Mouse (Mus musculus) gastrocnemius, adult 8-10 months (tissue): Measurements from ENCODE around the gene Tmem125. TPM values are rescaled to one million over a fixed set of nuclear protein-coding genes. Genes with fewer than 3 reads are reported as not detected.
"Not testable (repeated sequence)": the region's sequence is repeated elsewhere in the genome, so short reads cannot be mapped to it uniquely, and the experiment has no call there.

Experiments
- DNase-seq, 2 experiments: peaks; one replicate each; pipeline ENCODE4 v3.0.0; 2022; ENCODE audit warnings: low spot score in 2 of 2
- total RNA-seq, 4 experiments: library from RNA; stranded (reverse); gene quantifications; 2 replicates each; pipeline ENCODE4 v1.2.4; 2022

The Tmem125 gene
- total RNA-seq, 4 experiments from 2014 or later: not detected

DNA sequence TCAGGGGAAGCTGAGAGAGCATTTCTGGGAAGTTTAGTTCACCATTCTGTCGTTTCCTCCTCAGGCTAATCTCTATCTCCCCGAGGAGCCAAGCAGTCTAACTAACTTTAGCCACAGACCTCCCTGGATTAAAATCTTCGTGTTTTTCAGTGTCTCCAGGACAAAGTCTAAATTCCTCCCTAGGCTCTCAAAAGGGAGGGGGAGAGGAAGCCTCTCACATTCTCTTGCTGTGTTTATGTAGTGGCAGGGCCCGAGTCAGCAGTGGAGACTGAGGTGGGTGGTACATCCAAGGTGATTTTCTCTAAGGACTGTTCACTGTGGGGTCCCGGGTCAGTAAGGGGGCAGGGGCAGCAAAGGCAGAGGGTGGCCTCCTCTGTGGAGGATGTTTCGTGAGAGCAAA lies 6.0 kb downstream of the Tmem125 start:
- no peak for DNase-seq

DNA sequence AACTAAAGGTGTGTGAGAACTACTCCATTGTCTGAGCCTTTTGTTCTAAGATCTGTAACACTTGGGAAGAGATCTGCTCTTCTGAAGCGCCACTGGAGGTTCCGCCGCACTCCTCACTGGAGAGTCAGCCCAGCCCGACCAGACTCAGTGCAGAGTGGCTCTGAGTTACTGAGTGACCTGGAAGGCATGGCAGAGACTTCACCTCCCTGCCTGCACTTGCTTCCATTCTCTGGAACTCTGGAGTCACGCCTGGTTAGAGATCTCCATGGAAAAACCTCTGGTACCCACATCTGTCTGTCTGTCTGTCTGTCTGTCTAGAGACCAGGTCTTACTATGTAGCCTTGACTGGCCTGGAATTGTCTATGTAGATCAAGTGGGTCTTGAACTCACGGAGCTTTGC lies 8.2 kb downstream of the Tmem125 start:
- DNase-seq: no peak

DNA sequence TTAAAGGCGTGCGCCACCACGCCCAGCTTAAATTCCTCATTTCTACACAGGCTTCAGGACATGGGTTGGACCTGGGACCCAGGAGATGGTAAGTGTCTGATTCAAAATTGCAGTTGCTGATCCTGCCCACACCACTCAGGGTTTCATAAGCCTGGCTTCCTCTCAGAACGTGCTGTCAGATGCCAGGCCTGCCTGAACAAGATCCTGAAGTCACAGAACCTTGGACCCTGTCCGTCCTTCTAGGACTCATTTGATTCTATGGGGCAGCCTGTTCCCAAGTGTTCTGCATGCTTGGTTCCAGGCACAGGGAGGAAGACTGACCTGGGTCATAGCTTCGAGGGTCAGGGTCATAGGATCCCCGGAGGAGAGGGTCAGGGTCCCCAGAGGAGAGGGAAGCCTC lies 10.2 kb downstream of the Tmem125 start:
- no peak for DNase-seq

DNA sequence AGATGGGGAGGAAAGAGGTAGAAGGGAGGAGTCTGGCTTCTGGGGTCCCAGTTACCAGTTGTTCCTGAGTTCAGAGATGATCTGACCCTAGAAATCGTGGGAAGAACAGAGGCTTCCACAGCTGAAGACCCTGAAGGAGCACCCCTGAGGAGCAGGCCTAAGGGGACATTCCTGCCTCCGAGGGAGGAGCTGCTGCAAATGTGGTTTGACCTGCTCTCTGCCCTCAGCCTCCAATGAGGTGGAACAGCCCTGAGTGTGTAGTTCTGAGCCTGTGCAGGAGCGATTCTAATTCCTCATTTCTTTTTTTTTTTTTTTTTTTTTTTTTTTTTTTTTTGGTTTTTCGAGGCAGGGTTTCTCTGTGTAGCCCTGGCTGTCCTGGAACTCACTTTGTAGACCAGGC lies 10.7 kb downstream of the Tmem125 start:
- DNase-seq: no peak

DNA sequence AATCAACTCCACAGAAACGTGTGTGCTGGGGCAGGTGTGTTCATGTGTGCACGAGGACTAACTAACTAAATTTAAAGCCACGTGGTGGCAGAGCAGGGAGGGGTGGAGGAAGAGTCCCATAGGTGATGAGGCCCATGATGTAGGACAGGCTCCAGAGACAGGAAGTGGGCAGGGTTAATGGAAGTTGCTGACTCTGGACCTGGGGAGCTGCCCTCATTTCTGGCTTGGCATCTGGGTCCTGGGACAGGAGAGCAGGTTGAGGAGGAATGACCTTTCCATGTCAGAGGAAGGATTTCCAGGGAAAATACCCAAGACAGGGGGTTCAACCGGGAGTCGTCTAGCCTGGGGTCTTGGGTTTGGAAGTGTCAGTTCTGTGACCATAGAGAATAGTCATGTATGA lies 11.2 kb downstream of the Tmem125 start:
- no peak for DNase-seq

DNA sequence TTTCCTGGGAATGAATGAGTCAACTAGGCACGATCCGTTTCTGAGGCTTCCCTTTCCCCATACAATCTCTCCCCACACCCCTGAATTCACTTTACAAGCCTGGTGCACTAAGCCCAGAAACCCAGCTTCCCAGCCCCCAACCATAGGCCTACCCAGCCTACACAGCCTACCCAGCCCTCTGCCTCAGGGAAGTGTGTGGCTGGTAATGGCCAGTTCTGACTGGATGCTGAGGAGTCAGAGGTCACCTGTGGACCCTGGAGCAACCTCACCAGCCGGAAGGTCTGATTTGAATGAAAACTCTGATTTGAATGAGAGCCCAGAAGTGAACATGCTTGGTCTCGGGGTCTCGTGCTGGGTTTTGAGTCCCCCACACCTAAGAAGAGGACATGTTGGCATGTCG lies 16.1 kb downstream of the Tmem125 start:
- DNase-seq: no peak

DNA sequence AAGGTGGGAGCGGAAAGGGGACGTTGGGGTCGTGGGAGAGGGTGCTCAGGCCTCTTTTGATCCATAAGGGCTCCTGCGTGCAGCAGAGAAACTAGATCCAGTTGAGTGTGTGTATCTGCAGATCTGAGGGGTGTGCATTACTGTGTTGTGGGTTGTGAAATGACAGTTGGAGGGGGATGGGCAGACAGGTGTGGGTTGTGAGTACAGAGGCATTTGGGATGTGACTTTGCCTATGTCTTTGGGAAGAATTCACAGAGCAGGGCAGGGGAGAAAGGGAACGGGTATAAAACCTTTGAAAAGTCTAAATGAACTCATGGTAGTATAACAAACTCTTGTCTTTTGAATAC lies 16.5 kb downstream of the Tmem125 start:
- DNase-seq: no peak

DNA sequence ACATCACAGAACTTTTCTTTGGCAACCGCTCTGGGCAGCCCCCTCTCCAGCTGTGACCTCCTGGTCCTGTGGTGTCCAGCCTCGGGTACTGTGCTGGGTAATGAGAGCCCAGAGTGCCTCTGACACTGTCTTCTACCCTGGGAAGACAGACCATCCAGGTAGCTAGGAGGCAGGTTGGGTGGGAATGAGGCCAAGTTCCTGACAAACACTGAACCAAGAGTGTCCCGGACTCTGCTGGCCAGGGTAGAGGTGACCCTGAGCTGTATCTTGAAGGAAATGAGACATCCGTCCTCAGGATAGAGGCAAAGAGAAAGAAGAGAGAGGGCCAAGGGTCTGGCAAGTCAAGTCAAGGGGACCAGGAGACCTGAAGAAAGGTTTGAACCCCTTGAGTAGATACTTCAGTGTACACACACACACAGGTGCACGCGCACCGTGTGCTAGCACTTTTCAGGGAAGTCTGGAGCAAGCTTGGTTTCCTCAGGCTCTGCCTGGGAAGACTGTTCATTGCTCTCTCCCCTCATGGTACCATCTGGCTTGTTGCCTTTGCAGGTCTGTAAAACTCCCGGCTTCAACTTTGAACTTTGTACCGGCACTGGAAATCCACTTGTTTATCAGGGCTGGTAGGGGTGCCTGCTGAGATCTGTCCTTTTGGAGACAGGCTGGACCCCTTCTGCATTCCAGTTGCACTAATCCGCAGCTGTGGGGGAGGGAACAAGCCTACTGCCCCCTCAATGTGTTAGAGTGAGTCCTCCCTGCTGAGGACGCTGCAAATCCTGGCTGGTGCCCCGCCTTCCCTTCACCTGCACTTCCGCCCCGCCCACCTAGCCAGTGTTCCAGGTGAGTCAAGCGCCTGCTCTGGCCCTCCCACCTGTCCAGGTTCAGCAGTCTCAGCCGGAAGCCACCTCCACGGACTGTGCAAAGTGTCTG lies 17.2 kb downstream of the Tmem125 start, which contains the start of gene 2610528J11Rik:
TSS of gene 2610528J11Rik (plus strand) at position 592 of the 927 bp plus-strand sequence.
- no peak for DNase-seq

DNA sequence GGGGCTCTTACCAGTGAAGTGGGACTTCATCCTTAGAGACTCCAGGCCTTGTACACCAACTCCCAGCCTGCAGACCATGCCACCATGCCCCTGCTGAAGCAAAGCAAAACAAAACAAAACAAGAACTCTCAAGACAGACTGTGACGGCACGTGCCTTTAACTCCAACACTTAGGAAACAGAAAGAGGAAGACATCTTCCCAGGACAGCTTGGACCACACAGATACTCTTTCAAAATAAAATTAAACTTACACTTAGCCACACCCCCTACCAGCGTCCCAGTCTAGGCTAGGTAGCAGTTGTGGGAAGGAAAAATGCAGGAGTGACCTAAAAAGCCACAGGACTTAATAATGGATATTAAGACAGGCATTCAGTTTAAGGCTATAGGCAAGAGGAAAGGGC lies 18.1 kb downstream of the Tmem125 start:
- no peak for DNase-seq

DNA sequence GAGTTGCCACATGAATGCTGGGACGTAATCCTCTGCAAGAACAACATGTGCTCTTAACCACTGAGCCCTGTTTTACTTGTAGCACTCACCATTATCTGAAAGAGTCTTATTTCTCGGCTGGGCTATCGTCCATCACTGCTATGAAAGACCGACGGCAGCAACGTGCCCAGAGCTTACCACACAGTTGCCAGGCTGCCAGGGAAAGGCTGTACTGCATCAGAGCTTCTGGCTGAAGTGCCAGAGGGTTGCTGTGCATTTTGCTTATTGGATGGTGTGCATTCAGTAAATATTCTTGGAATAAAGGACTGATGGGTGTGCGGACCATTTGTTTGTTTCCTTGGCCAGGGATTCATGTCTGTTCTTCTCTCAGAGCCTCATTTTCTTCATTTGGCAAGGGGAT lies 19.9 kb downstream of the Tmem125 start:
- no peak for DNase-seq

DNA sequence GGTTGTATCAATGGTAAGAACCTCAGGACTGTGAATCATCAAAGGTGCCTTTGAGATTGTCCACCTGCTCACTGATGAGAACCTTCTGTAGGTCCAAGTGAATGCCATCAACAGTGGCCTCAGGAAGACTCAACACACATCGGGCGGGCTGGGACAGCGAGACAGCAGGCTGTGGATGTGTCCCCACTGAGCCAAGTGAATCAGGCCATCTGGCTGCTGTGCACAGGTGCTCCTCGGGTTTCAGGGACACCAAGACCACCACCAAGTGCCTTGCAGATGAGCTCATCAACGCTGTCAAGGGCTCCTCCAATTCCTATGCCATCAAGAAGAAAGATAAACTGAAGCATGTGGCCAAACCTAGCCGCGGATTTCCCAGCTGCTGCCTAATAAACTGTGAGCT lies 21.6 kb downstream of the Tmem125 start:
- no peak for DNase-seq

DNA sequence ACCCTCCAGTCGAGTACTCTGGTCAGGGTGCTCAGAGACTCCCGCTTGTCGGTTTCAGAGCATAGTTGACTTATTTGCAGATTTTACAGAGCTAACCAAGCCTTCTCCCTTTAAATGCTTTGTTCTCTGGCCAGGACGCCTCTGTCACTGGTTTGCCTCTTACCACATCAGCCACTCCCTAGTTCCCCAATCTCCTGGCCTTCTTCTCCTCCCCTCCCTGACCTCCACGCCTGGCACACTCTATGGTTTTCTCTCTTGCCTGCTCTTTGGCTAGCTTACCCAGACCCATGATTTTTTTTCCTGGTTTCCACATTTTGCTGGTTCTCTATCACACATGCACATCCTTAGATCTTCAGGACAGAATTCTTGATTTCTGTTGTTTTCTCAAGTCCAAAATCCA lies 25.6 kb downstream of the Tmem125 start:
- DNase-seq: no peak

DNA sequence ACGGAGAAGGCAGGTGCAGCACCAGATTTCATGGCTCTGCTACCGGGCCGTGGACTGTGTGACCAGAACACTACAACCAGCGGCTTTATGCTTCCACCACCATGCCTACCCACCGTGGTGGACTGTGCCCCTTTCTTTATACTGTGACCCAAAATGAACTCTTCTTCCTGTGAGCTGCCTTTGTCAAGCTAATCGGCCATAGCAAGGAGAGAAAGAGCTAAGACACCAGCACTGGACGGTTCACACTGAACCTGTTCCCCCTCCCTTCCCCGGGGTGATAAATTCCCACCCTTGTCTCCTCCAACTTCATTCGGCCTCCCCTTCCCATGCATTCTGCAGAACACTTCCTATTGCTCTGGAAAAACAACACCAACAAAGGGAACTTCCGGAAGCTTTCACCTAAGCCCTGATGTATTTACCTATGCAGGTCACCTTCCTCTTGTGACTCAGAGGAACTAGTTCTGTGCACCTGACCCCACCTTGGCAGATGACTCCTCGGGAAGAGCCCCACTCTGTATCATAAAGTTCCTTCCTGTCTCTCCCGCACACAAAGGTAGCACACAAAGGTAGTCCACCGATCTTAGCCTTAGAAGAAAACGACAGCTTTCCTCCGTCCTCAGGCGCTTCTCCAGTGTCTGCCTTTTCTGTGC lies 26.2 kb downstream of the Tmem125 start:
- DNase-seq: no peak

DNA sequence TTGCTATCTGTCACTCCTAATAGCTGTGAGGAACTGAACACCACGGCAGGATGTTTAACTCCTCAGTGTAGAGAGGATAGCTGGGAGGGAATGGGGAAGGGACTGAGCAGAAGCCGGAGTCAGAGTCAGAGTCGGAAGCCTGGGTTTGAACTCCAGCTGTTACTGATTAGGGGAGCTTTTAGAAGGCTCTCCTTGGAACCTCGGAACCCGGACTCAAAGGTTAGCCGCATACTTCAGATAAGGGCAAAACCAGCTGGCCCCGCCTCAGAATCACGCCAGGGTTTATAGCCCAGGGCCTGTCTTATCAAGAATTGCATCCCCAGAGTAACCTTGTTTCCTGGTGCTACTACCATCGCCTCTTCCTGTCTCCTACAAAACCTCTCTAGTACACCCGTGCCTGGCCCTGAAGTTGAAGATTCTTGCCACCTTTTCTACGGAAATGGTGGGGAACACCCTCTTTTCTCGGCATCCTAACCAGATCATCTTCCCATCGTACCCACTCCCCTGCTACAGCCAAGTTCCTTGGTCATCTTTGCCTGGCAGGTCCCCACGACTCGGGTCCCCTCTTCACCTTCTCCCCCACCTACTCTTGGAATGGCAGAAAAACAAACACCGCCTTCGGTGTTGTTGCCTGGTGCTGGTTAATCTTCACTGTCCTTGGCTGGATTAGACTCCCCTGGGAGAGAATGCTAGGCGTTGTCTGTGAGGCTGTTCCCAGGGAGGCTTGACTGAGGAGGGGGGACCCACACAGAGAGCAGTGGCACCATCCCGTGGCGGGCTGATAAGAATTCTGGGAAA lies 26.9 kb downstream of the Tmem125 start:
- no peak for DNase-seq

DNA sequence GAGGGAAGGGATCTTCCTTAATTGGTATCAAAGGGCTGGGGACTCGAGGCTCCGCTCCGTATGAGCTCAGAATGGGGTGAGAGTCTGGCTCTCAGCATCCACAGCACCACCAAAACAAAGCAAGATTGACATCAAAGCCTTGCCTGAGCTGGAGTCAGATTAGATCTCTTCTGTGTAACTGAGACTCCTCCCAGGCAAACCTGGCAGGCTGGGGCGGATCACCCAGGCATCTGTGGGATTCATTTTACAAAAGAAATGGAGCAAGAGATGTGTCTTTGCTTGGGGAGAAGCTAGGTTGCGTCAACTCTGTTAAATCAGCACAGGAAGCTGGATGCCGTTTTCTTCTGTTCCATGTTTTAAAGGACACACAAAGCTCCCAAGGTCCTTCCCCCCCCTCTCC lies 34.8 kb downstream of the Tmem125 start:
- DNase-seq: no peak

DNA sequence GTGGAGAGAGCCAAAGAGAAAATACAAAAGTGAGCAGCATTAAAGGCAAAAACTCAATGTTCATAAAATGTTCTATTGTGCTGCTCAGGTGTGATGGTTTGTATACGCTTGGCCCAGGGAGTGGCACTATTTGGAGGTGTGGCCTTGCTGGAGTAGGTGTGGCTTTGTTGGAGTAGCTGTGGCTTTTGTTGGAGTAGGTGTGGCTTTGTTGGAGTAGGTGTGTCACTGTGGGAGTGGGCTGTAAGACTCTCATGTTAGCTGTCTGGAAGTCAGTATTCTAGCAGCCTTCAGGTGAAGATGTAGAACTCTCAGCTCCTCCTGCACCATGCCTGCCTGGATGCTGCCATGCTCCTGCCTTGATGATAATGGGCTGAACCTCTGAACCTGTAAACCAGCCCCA lies 36.7 kb downstream of the Tmem125 start:
- not testable (repeated sequence) for DNase-seq

DNA sequence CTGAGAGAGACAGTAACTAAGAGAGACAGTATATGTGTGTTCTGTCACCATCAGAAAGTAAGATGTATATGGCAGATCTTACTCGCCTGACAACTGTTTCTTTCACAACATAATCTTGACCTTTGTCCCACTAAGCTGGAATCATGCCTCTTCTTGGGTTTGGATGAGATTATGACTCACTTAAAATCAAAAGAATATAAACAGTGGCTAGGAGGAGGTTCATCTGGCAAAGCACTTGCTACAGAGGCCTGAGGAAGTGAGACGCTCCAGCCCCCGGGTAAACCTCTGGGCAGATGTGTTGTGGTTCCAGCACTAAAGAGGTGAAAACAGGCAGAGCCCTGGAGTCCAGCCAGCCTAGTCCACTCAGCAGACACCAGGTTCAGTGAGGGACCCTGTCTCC lies 38.3 kb downstream of the Tmem125 start:
- DNase-seq: no peak

DNA sequence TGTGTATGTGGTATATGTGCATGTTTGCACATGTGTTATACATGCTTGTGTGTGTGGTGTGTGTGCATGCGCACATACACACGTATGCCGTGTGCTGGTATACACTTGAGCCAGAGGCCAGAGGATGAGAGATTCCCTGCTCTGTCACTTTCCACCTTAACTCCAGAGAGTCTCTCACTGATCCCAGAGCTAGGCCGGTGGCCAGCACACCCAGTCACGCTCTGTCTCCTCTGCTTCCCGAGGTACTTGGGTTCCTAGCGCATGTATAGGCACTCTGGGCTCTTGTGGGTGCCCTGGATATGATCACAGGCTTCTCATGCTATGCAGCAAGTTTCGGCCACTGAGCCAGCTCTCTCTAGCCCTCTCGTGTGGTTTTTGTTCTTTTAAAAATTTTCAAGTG lies 43.1 kb downstream of the Tmem125 start:
- no peak for DNase-seq

DNA sequence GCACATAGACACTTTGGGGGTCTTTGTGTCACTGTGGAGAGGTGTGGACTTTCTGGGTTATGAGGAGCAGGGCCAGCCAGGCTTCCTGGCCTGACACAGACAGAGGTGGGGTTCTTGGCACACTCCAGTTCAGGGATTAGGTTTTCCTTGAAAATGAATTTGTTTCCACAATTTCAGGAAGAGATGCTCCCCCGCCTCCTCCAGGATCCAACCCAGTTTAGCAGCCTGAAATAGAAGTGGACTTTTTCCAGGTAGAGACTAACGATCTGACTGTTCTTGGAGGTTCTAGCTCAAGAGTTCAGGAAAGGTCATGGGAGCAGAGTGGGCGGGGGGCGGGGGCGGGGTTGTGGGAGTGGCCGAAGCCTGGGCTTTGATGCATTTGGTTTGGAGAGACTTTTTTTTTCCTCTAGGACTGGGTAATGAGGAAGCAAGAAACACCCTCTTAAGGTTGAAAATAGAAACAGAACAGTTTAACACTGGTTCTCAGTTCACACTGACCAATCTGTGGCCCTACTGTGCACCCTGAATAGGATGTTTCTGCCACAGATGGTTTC lies 43.6 kb downstream of the Tmem125 start:
- no peak for DNase-seq
